Mouse (Mus musculus) hindbrain, postnatal 0 days (tissue): ENCODE data around the gene Exoc3l4. TPM values are rescaled to one million over a fixed set of nuclear protein-coding genes. Genes with fewer than 3 reads are reported as not detected.

ENCODE experiments used
- ATAC-seq: fragments of 200-750 bp; cut with Nextera tagmentation; 2 replicates; pipeline ENCODE4 v1.8.0; 2017; ENCODE audit warnings: mild to moderate bottlenecking, moderate TSS enrichment, moderate library complexity
- DNase-seq: peaks from one replicate; pipeline ENCODE4 v3.0.0-alpha.2; 2015; ENCODE audit warnings: low spot score
- H3K27ac ChIP-seq: fragments of 300-500 bp; sonication (generic); 2 replicates; pipeline ENCODE4 v1.5.1; 2014; ENCODE audit warnings: mild to moderate bottlenecking
- H3K27me3 ChIP-seq: fragments of 300-500 bp; sonication (generic); 2 replicates; pipeline ENCODE4 v1.6.1; 2014; ENCODE audit warnings: low read length, mixed read lengths; ENCODE audit not compliant: insufficient read depth
- H3K36me3 ChIP-seq: fragments of 300-500 bp; sonication (generic); 2 replicates; pipeline ENCODE4 v1.6.1; 2014; ENCODE audit warnings: low read length, mixed read lengths; ENCODE audit not compliant: insufficient read depth
- H3K4me1 ChIP-seq: fragments of 300-500 bp; sonication (generic); 2 replicates; pipeline ENCODE4 v1.6.1; 2014; ENCODE audit warnings: antibody characterized with exemption, low read length, mixed read lengths; ENCODE audit not compliant: insufficient read depth
- H3K4me2 ChIP-seq: fragments of 300-500 bp; sonication (generic); 2 replicates; pipeline ENCODE4 v1.6.1; 2014; ENCODE audit warnings: low read depth, mild to moderate bottlenecking, low read length, moderate library complexity, mixed read lengths
- H3K4me3 ChIP-seq: fragments of 300-500 bp; sonication (generic); 2 replicates; pipeline ENCODE4 v1.5.1; 2014; ENCODE audit warnings: low read length
- H3K9ac ChIP-seq: fragments of 300-500 bp; sonication (generic); replicated peaks from 2 replicates; pipeline ENCODE4 v1.6.1; 2014; ENCODE audit warnings: mild to moderate bottlenecking, low read length, moderate library complexity, mixed read lengths
- H3K9me3 ChIP-seq: fragments of 300-500 bp; sonication (generic); 2 replicates; pipeline ENCODE4 v1.6.1; 2016; ENCODE audit warnings: low read length, mixed read lengths
- CTCF ChIP-seq: IDR thresholded peaks from 2 replicates; pipeline ENCODE4 v1.5.1; 2016; ENCODE audit warnings: antibody characterized with exemption, control low read depth, low read depth
- WGBS: fragments of 180-500 bp; shearing (Covaris S2); extraction: QIAGEN DNeasy Blood & Tissue Kit; methylation state at CpG from one replicate; pipeline ENCODE4 v1.1.7; 2014; 5-methylcytosine and 5-hydroxymethylcytosine counted together
- polyA plus RNA-seq: library from polyadenylated mRNA; unstranded; fragments of >200 nt; fragmentation: Nextera tagmentation; extraction: Ambion mirVana; gene quantifications from 2 replicates; pipeline ENCODE4 v1.2.1, GENCODE M21; 2015
- total RNA-seq: library from RNA; depleted of rRNA; stranded (reverse); fragments of >200 nt; gene quantifications from 2 replicates; pipeline ENCODE4 v1.2.3, GENCODE M21; 2014

Gene Exoc3l4
- total and polyA plus RNA-seq, 2 experiments from 2014 or later, result 0.99 to 2.3 TPM

- Histone ChIP-seq H3K9ac (no peak overlapping the region), H3K27ac (no peak overlapping the region), H3K27me3 (no peaks in the 10 kb centered on the region), H3K4me1 (no peaks in the 10 kb centered on the region), H3K36me3 (no peaks in the 10 kb centered on the region), H3K9me3 (no peaks in the 10 kb centered on the region), H3K4me2 (no peak overlapping the region), H3K4me3 (no peak overlapping the region)
- TF ChIP-seq CTCF, result no peak
- no peak for DNase-seq
- peak; percentile 32; the same call in 1 of the 2 replicates for ATAC-seq
- WGBS, result 60% methylated on average over 8 of the region's 8 CpGs
Measured at GRCm38 (mm10) chr12:111386642-111387120, 30.1 kb upstream of the Exoc3l4 start.

GRCm38 (mm10) chr12:111387146-111387545 lies 29.7 kb upstream of the Exoc3l4 start:
- Histone ChIP-seq H3K4me2 (no peak overlapping the region), H3K9me3 (no peaks in the 10 kb centered on the region), H3K27me3 (no peaks in the 10 kb centered on the region), H3K9ac (no peak overlapping the region), H3K4me3 (no peak overlapping the region), H3K4me1 (no peaks in the 10 kb centered on the region), H3K27ac (no peak overlapping the region), H3K36me3 (no peaks in the 10 kb centered on the region)
- DNase-seq (no peak), ATAC-seq (no peak)
- no peak for TF ChIP-seq CTCF
- 86% methylated on average over 4 of the region's 4 CpGs for WGBS

- H3K9me3 ChIP-seq, result no peaks in the 10 kb centered on the region
- H3K9ac ChIP-seq, result no peak overlapping the region
- no peak for DNase-seq
- H3K36me3 ChIP-seq, result no peaks in the 10 kb centered on the region
- H3K4me2 ChIP-seq, result no peak overlapping the region
- TF ChIP-seq CTCF, result no peak
- 86% methylated on average over 6 of the region's 6 CpGs for WGBS
- H3K4me1 ChIP-seq, result no peaks in the 10 kb centered on the region
- H3K4me3 ChIP-seq, result no peak overlapping the region
- no peaks in the 10 kb centered on the region for H3K27me3 ChIP-seq
- no peak for ATAC-seq
- H3K27ac ChIP-seq, result no peak overlapping the region
Measured at GRCm38 (mm10) chr12:111394008-111394407, 22.8 kb upstream of the Exoc3l4 start.

GRCm38 (mm10) chr12:111396997-111397396 lies 19.8 kb upstream of the Exoc3l4 start:
- TF ChIP-seq CTCF, result no peak
- Histone ChIP-seq H3K4me2 (no peak overlapping the region), H3K27me3 (no peaks in the 10 kb centered on the region), H3K9me3 (no peaks in the 10 kb centered on the region), H3K4me3 (no peak overlapping the region), H3K9ac (no peak overlapping the region), H3K4me1 (no peaks in the 10 kb centered on the region), H3K36me3 (no peaks in the 10 kb centered on the region), H3K27ac (no peak overlapping the region)
- ATAC-seq (no peak), DNase-seq (no peak)
- WGBS, result 73% methylated on average over 5 of the region's 5 CpGs

GRCm38 (mm10) chr12:111401454-111402184 lies 15.2 kb upstream of the Exoc3l4 start:
- ATAC-seq, result peak; percentile 79
- 22% methylated on average over 15 of the region's 15 CpGs for WGBS
- TF ChIP-seq CTCF, result peak; percentile 94
- Histone ChIP-seq H3K27me3 (no peaks in the 10 kb centered on the region), H3K9ac (no peak overlapping the region), H3K4me2 (no peak overlapping the region), H3K4me3 (no peak overlapping the region), H3K27ac (no peak overlapping the region), H3K4me1 (no peaks in the 10 kb centered on the region), H3K9me3 (no peaks in the 10 kb centered on the region), H3K36me3 (no peaks in the 10 kb centered on the region)
- DNase-seq, result peak; percentile 90

GRCm38 (mm10) chr12:111404880-111405279 lies 11.9 kb upstream of the Exoc3l4 start:
- TF ChIP-seq CTCF, result no peak
- H3K9ac ChIP-seq, result no peak overlapping the region
- peaks cover 9% of the 10 kb centered on the region; the same call in 1 of the 2 replicates for H3K4me1 ChIP-seq
- no peaks in the 10 kb centered on the region for H3K9me3 ChIP-seq
- 70% methylated on average over 10 of the region's 10 CpGs for WGBS
- no peak for DNase-seq
- H3K4me3 ChIP-seq, result no peak overlapping the region
- no peak overlapping the region for H3K4me2 ChIP-seq
- H3K27me3 ChIP-seq, result no peaks in the 10 kb centered on the region
- no peaks in the 10 kb centered on the region for H3K36me3 ChIP-seq
- no peak overlapping the region for H3K27ac ChIP-seq
- ATAC-seq, result no peak

- Histone ChIP-seq H3K4me3 (peak within 1 kb of the TSS; percentile 23), H3K9ac (no peak within 1 kb of the TSS)
- no peak for ATAC-seq
Measured at GRCm38 (mm10) chr12:111406622-111407021, 10.2 kb upstream of the Exoc3l4 start, which contains the start of gene Lbhd2. Lbhd2 (plus strand) TSS chr12:111406809.

More at GRCm38 (mm10) chr12:111406622-111407021, 10.2 kb upstream of the Exoc3l4 start, which contains the start of gene Lbhd2:
- no peak for TF ChIP-seq CTCF
- H3K27me3 ChIP-seq, result no peaks in the 10 kb centered on the region
- no peak for DNase-seq
- H3K4me2 ChIP-seq, result peak within 1 kb of the TSS; percentile 46
- H3K27ac ChIP-seq, result no peak within 1 kb of the TSS
- H3K36me3 ChIP-seq, result no peaks in the 10 kb centered on the region
- WGBS, result 3% methylated on average over 22 of the region's 24 CpGs
- no peaks in the 10 kb centered on the region for H3K9me3 ChIP-seq
- peaks cover 12% of the 10 kb centered on the region; the same call in 1 of the 2 replicates for H3K4me1 ChIP-seq
